Mouse (Mus musculus) myocyte (in vitro differentiated cells): ENCODE results near the gene Parp16. TPM values are rescaled to one million over a fixed set of nuclear protein-coding genes. Genes with fewer than 3 reads are reported as not detected.
A peak's percentile ranks its signal among the peaks of the same experiment; 100 is the strongest.

ENCODE experiments used
- H3K27me3 ChIP-seq: one replicate; pipeline ENCODE4 v1.6.1; 2011; ENCODE audit not compliant: control insufficient read depth, insufficient read depth, insufficient read length
- H3K36me3 ChIP-seq: one replicate; pipeline ENCODE4 v1.6.1; 2011; ENCODE audit not compliant: control insufficient read depth, insufficient read depth
- H3K4me2 ChIP-seq: one replicate; pipeline ENCODE4 v1.6.1; 2011; ENCODE audit warnings: low read depth, control low read depth
- H3K4me3 ChIP-seq: one replicate; pipeline ENCODE4 v1.5.1; 2011; ENCODE audit warnings: mild to moderate bottlenecking, control low read depth, moderate library complexity
- H3K79me2 ChIP-seq: one replicate; pipeline ENCODE4 v1.6.1; 2011; ENCODE audit not compliant: control insufficient read depth, insufficient read depth
- H3ac ChIP-seq: one replicate; pipeline ENCODE4 v1.6.1; 2011; ENCODE audit not compliant: control insufficient read depth, insufficient read length
- CEBPB ChIP-seq: IDR thresholded peaks from 2 replicates; pipeline ENCODE4 v1.6.1; 2011; ENCODE audit warnings: mild to moderate bottlenecking, moderate library complexity; ENCODE audit not compliant: poor library complexity, insufficient read depth, severe bottlenecking
- E2F4 ChIP-seq: IDR thresholded peaks from one replicate; pipeline ENCODE4 v1.6.1; 2011; ENCODE audit warnings: mild to moderate bottlenecking, control low read depth, moderate library complexity; ENCODE audit not compliant: insufficient read depth
- MAX ChIP-seq: IDR thresholded peaks from one replicate; pipeline ENCODE4 v1.6.1; 2011; ENCODE audit warnings: low read depth, mild to moderate bottlenecking, control low read depth
- MYOD1 ChIP-seq, 3 experiments: IDR thresholded peaks; one replicate each; pipeline ENCODE4 v1.6.1; 2011; ENCODE audit warnings: control low read depth in 2 of 3, low read depth in 2 of 3, mild to moderate bottlenecking in 2 of 3, moderate library complexity in 1 of 3; ENCODE audit not compliant: insufficient read length in 2 of 3, control insufficient read depth in 1 of 3
- MYOG ChIP-seq, 3 experiments: IDR thresholded peaks; one replicate each; pipeline ENCODE4 v1.6.1; 2011; ENCODE audit warnings: control low read depth in 2 of 3, low read depth in 2 of 3, mild to moderate bottlenecking in 2 of 3; ENCODE audit not compliant: insufficient read length in 2 of 3, control insufficient read depth in 1 of 3, insufficient read depth in 1 of 3
- POLR2A ChIP-seq: IDR thresholded peaks from one replicate; pipeline ENCODE4 v1.6.1; 2011; ENCODE audit warnings: low read depth, mild to moderate bottlenecking, control low read depth, moderate library complexity; ENCODE audit not compliant: insufficient read length
- POLR2AphosphoS2 ChIP-seq: IDR thresholded peaks from one replicate; pipeline ENCODE4 v1.6.1; 2011; ENCODE audit warnings: low read depth, control low read depth; ENCODE audit not compliant: insufficient read length
- REST ChIP-seq: IDR thresholded peaks from one replicate; pipeline ENCODE4 v1.6.1; 2011; ENCODE audit warnings: mild to moderate bottlenecking, control low read depth, moderate library complexity; ENCODE audit not compliant: insufficient read depth, insufficient read length
- SRF ChIP-seq: IDR thresholded peaks from one replicate; pipeline ENCODE4 v1.6.1; 2011; ENCODE audit warnings: low read depth; ENCODE audit not compliant: control insufficient read depth, insufficient read length
- TCF12 ChIP-seq: IDR thresholded peaks from one replicate; pipeline ENCODE4 v1.6.1; 2011; ENCODE audit warnings: mild to moderate bottlenecking, control low read depth; ENCODE audit not compliant: poor library complexity, insufficient read depth, severe bottlenecking
- TCF3 ChIP-seq: IDR thresholded peaks from one replicate; pipeline ENCODE4 v1.6.1; 2011; ENCODE audit warnings: low read depth, control low read depth; ENCODE audit not compliant: insufficient read length
- USF1 ChIP-seq: IDR thresholded peaks from one replicate; pipeline ENCODE4 v1.6.1; 2011; ENCODE audit warnings: low read depth, mild to moderate bottlenecking, control low read depth, moderate library complexity
- polyA plus RNA-seq: library from polyadenylated mRNA; unstranded; fragments of >200 nt; fragmentation: generic; extraction: Trizol; gene quantifications from one replicate; pipeline ENCODE4 v1.2.1, GENCODE M21; 2012; ENCODE audit warnings: missing spikeins

Gene Parp16
- polyA plus RNA-seq, 1 experiment, result 2.2 TPM

GRCm38 (mm10) chr9:65247502-65248376, 52.6 kb downstream of the Parp16 start:
- no peaks in the 10 kb centered on the region for H3K36me3 ChIP-seq
- no peak overlapping the region for H3K4me3 ChIP-seq
- no peak for TF ChIP-seq TCF12
- peak in 2 of 3 experiments; percentile 26 to 39 for TF ChIP-seq MYOD1 (IDR thresholded peaks at IDR 0.05; ENCODE audit: control insufficient read depth in 1 of 3, insufficient read length in 2 of 3, low read depth in 2 of 3)
- no peak for TF ChIP-seq TCF3
- H3K27me3 ChIP-seq, result no peaks in the 10 kb centered on the region
- H3ac ChIP-seq, result no peak overlapping the region
- no peaks in the 10 kb centered on the region for H3K79me2 ChIP-seq
- no peak overlapping the region for H3K4me2 ChIP-seq

GRCm38 (mm10) chr9:65248377-65248690, 53.2 kb downstream of the Parp16 start:
- Histone ChIP-seq H3ac (no peak overlapping the region), H3K36me3 (no peaks in the 10 kb centered on the region), H3K4me3 (no peak overlapping the region), H3K4me2 (no peak overlapping the region), H3K79me2 (no peaks in the 10 kb centered on the region), H3K27me3 (no peaks in the 10 kb centered on the region)
- no peak for TF ChIP-seq USF1
- TF ChIP-seq REST, result no peak
- no peak for TF ChIP-seq CEBPB
- no peak for TF ChIP-seq MYOG (IDR thresholded peaks at IDR 0.05; ENCODE audit: control insufficient read depth in 1 of 3, insufficient read depth in 1 of 3, insufficient read length in 2 of 3, low read depth in 2 of 3)
- no peak for TF ChIP-seq TCF3
- TF ChIP-seq POLR2A, result no peak
- TF ChIP-seq E2F4, result no peak
- no peak for TF ChIP-seq MAX
- no peak for TF ChIP-seq TCF12
- TF ChIP-seq POLR2AphosphoS2, result no peak
- TF ChIP-seq SRF, result no peak
- TF ChIP-seq MYOD1 (IDR thresholded peaks at IDR 0.05; ENCODE audit: control insufficient read depth in 1 of 3, insufficient read length in 2 of 3, low read depth in 2 of 3), result no peak

- TF ChIP-seq POLR2A, result no peak
- no peak for TF ChIP-seq MAX
- no peak for TF ChIP-seq MYOG (IDR thresholded peaks at IDR 0.05; ENCODE audit: control insufficient read depth in 1 of 3, insufficient read depth in 1 of 3, insufficient read length in 2 of 3, low read depth in 2 of 3)
- no peak for TF ChIP-seq POLR2AphosphoS2
- TF ChIP-seq E2F4, result no peak
- TF ChIP-seq USF1, result no peak
- no peak for TF ChIP-seq CEBPB
- no peaks in the 10 kb centered on the region for H3K79me2 ChIP-seq
- H3ac ChIP-seq, result no peak overlapping the region
- H3K4me2 ChIP-seq, result no peak overlapping the region
- no peaks in the 10 kb centered on the region for H3K36me3 ChIP-seq
- no peaks in the 10 kb centered on the region for H3K27me3 ChIP-seq
- no peak overlapping the region for H3K4me3 ChIP-seq
Observed at GRCm38 (mm10) chr9:65252026-65252425, 56.9 kb downstream of the Parp16 start.

- H3K4me3 ChIP-seq, result no peak overlapping the region
- H3K27me3 ChIP-seq, result no peaks in the 10 kb centered on the region
- no peak for TF ChIP-seq TCF12
- no peak for TF ChIP-seq REST
- TF ChIP-seq MYOG (IDR thresholded peaks at IDR 0.05; ENCODE audit: control insufficient read depth in 1 of 3, insufficient read depth in 1 of 3, insufficient read length in 2 of 3, low read depth in 2 of 3), result no peak
- TF ChIP-seq POLR2AphosphoS2, result no peak
- no peak for TF ChIP-seq TCF3
- no peak for TF ChIP-seq MAX
- TF ChIP-seq E2F4, result no peak
- TF ChIP-seq USF1, result no peak
- no peak for TF ChIP-seq MYOD1 (IDR thresholded peaks at IDR 0.05; ENCODE audit: control insufficient read depth in 1 of 3, insufficient read length in 2 of 3, low read depth in 2 of 3)
- no peak for TF ChIP-seq SRF
- no peak for TF ChIP-seq CEBPB
- no peak for TF ChIP-seq POLR2A
- no peaks in the 10 kb centered on the region for H3K79me2 ChIP-seq
- H3ac ChIP-seq, result no peak overlapping the region
- no peaks in the 10 kb centered on the region for H3K36me3 ChIP-seq
- no peak overlapping the region for H3K4me2 ChIP-seq
Observed at GRCm38 (mm10) chr9:65255906-65256600, 60.9 kb downstream of the Parp16 start.

- no peaks in the 10 kb centered on the region for H3K79me2 ChIP-seq
- no peak overlapping the region for H3ac ChIP-seq
- TF ChIP-seq TCF3 (no peak), TCF12 (no peak), CEBPB (no peak), MYOD1 (IDR thresholded peaks at IDR 0.05; ENCODE audit: control insufficient read depth in 1 of 3, insufficient read length in 2 of 3, low read depth in 2 of 3) (no peak), USF1 (no peak), REST (no peak), POLR2AphosphoS2 (no peak), SRF (no peak), E2F4 (no peak), POLR2A (no peak), MYOG (IDR thresholded peaks at IDR 0.05; ENCODE audit: control insufficient read depth in 1 of 3, insufficient read depth in 1 of 3, insufficient read length in 2 of 3, low read depth in 2 of 3) (no peak), MAX (no peak)
- H3K4me3 ChIP-seq, result no peak overlapping the region
- H3K4me2 ChIP-seq, result no peak overlapping the region
- H3K36me3 ChIP-seq, result no peaks in the 10 kb centered on the region
- no peaks in the 10 kb centered on the region for H3K27me3 ChIP-seq
Observed at GRCm38 (mm10) chr9:65257218-65257910, 62.2 kb downstream of the Parp16 start.
